Mouse (Mus musculus): ENCODE data around the gene Wnk2. TPM values are rescaled to one million over a fixed set of nuclear protein-coding genes. Genes with fewer than 3 reads are reported as not detected.

Wnk2 gene
- total RNA-seq, 4 experiments from 2014 or later = 90.3 to 125 (median 102) TPM

DNA sequence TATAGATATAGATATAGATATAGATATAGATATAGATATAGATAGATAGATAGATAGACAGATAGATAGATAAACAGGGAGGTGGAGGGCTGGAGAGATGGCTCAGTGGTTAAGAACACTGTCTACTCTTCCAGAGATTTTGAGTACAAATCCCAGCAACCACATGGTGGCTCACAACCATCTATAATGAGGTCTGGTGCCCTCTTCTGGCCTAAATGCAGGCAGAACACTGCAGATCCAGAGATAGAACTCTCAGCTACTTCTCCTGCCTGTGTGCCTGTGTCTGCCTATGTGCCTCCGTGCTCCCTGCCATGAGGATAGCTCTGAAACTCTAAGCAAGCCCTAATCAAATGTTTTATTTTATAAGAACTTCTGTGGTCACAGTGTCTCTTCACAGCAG is 100.4 kb downstream of the Wnk2 start:
- DNase-seq (ENCODE audit: low spot score in 2 of 2) = no peak

DNA sequence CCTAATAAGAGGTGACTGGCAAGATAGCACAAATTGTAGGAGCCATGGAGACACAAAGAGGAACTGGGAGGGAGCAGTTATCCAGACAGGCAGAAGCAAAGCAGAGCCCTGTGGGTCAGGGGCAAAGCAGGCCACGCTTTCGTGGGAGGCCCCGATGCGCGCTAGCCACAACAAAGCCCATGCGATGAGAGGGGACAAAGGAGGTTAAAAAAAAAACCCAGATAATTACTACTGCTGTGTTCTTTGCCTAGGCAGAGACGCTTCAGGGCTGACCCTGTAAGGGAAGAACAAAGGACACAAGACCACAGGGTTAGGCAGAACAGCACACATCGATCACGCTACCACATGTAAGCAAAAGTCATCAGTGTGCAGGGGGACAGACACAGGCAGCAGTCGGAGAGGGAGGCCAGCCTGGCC is 103.7 kb downstream of the Wnk2 start:
- no peak for DNase-seq (ENCODE audit: low spot score in 2 of 2)

- DNase-seq (ENCODE audit: low spot score in 2 of 2) = no peak
These were observed 105.4 kb downstream of the Wnk2 start for GRCm38 (mm10) chr13:49042371-49042770.

DNA sequence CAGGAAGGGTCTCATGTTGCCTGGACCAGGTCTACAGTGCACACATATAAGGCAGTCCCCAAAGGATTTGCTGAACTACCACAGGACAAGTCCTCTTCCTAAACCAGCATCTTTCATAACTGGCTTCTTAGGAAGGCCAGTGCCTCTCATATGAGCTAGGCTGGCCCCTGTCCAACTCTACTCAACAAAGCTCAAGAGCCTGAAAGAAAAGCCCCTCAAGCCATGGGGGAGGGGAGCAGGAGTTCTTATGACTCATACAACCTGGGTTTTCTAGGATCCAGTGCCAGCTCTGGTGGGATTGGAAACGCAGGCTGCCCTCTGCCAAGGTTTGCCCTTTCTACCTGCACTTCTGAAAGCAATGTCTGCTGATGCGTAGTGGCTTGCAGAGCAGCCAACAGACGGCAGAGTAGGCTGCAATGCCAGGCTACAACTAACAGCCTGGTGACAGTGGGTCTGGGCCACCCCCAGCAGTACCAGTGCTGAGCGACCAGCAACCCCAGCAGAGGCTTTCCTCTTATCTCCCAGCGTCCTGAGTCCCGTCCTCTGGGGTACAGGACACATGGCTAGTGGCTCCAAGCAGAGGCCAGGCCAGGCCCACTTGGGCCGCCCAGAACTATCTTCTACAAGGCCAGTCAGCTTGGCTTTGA is 110.8 kb downstream of the Wnk2 start:
- peak in 1 of 2 experiments; percentile 18 for DNase-seq (ENCODE audit: low spot score in 2 of 2)

- DNase-seq (ENCODE audit: low spot score in 2 of 2) = no peak
These were observed 111.4 kb downstream of the Wnk2 start for GRCm38 (mm10) chr13:49036436-49036835.

DNA sequence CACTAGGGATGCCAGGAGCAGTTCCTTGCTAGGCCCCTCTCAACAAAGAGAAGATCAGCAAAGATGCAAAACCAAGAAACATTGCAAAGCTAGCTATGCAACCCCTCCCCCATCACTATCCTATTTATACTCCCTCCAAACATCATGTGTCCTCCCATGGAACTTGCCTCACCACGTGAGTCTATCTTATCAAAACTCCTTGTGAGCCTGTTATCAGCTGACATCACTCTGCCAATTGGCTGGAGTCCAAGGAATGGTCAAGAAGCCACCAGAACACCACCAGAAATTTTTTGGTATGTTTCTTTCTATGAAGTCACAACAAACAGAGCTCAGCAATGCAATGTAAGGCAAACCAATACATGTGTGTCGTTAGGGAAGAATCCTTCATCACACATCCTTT is 116.8 kb downstream of the Wnk2 start:
- no peak for DNase-seq (ENCODE audit: low spot score in 2 of 2)

DNA sequence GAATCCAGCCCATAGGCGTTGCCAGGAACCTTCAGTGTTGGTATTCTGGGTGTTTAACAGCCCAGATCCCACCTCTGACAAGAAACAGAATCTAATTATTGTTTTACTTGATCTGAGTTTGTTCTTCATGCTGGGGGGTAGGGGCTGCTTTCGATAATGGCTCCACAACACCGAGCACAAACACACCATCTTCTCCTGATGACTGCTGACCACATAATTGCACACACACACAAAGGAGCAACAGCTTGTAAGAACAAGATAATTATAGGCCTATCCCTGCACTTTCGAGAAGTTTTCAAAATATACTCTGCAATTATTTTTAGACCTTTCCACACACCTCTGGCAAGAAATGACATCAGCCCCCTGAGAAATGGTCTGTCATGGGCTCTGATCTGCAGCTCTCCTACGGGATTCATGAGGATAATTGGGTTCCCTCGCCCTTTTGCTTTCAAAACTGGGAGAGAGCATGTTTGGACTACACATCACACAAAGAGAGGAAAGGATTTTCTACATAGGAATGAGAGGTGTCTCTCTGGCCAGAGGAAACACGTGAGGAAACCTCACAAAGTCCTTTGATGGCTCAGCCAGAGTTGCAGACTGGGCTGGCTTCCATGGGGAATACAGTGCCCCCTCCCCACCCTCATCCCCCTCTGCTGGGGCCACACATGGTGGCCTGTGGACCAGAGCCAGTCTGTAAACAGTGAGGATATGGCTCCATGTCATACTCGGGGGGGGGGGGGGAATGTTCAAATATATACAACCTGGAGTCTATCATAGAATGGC is 118.9 kb downstream of the Wnk2 start:
- no peak for DNase-seq (ENCODE audit: low spot score in 2 of 2)

- DNase-seq (ENCODE audit: low spot score in 2 of 2) = no peak
These were observed 120.8 kb downstream of the Wnk2 start for GRCm38 (mm10) chr13:49027057-49027456.

- DNase-seq (ENCODE audit: low spot score in 2 of 2) = no peak
These were observed 122.3 kb downstream of the Wnk2 start for GRCm38 (mm10) chr13:49025521-49025920.

DNA sequence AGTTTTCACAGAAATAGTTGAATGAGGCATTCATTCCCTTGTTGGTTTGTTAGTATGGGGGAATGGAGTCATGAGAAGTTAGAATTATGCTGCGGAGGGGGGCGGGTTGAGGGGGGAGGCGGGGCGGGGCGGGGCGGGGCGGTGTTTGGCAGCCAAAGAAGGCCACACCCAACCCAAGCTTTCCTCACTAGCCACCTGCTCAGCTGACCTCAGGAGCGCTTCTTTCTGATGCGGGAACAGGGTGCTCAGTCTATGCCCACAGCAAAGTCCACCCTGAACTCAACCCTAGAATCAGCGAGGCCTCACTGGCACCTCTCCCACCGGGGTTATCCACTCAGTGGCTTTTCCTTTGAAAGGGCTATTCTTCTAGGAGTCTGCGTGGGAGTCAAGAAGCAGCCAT is 123.1 kb downstream of the Wnk2 start:
- no peak for DNase-seq (ENCODE audit: low spot score in 2 of 2)

- DNase-seq (ENCODE audit: low spot score in 2 of 2) = no peak
These were observed 126.1 kb downstream of the Wnk2 start for GRCm38 (mm10) chr13:49021693-49022092.

- DNase-seq (ENCODE audit: low spot score in 2 of 2) = no peak
These were observed 127.7 kb downstream of the Wnk2 start for GRCm38 (mm10) chr13:49020152-49020551.

DNA sequence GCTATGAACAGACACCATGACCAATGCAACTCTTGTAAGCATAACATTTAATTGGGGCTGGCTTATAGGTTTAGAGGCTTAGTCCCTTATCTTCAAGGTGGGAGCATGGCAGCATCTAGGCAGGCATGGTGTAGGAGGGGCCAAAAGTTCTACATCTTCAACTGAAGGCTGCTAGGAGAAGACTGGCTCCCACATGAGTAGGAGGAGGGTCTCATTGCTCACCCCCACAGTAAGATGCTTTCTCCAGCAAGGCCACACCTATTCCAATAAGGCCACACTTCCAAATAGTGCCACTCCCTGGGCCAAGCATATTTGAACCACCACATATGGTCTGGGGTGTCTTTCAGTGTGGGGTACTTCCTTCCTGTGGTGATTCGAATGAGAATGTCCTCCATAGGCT is 130.4 kb downstream of the Wnk2 start:
- no peak for DNase-seq (ENCODE audit: low spot score in 2 of 2)

- peak; percentile 91 to 95 for DNase-seq (ENCODE audit: low spot score in 2 of 2)
These were observed 131.5 kb downstream of the Wnk2 start for GRCm38 (mm10) chr13:49016311-49016761.

DNA sequence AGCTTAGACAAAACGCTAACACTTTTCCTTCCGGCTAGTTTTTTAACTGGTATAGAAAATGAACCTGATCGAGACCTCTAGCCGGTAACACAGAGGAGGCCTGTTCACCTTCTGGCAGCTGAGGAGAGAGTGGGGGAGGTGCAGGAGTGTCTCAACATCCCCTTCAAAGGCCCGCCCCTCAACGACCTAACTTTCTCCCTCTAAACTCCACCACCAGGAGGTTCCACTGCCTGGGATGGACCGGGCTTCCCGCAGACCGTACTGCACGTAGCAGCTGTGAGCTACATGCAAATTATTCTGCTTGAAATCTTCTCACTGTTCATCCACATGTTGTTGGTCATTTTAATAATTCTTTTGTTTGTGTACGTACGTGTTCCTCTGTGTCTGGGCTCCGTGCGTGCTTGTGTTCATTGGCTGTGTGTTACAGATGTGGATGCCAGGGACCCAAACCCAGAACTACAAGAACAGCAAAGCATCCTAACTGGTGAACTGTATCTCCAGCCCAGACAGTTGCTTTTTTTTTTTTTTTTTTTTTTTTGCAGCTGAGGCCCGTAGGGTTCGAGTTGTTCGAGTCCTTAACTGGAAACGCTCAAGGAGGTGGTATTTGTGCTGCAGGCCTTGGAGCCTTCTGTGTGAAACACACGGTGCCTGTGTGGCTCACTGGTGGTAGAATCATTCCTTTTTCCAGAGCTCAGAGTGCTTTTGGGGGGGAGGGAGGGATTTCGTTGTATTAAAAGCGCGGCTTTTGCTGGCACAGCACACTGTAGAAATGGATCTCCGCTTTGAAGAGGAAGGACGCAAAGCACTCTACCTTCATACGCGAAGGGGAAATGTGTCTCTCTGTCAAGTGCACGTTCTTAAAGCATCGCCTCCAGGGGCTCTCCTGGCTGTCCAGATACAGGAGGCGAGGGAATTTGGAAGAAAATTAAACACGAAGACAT is 132.2 kb downstream of the Wnk2 start:
- no peak for DNase-seq (ENCODE audit: low spot score in 2 of 2)

- no peak for DNase-seq (ENCODE audit: low spot score in 2 of 2)
These were observed 134.5 kb downstream of the Wnk2 start for GRCm38 (mm10) chr13:49013206-49013794.

GRCm38 (mm10) chr13:49001691-49002090 is 146.1 kb downstream of the Wnk2 start:
- DNase-seq (ENCODE audit: low spot score in 2 of 2) = no peak

DNA sequence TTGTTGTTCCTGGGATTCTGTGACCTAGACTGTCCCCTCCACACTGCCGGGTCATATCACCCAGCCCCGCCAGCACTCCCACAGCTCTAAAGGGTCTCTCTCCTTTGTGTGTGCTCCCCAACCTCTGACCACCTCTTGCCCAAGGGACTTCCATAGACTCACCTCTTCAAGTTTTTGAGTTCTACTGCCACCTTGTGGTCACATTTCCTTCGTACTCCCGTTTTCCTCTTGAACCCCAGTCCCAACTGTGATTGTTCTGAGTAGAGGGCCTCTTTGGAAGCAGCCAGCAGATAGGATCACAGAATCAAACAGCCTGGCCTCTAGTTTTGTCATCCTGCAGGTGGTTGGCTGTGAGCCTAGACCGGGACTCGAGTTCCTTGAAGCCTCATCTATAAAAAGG is 149.2 kb downstream of the Wnk2 start:
- peak; percentile 42 to 69 for DNase-seq (ENCODE audit: low spot score in 2 of 2)

- DNase-seq (ENCODE audit: low spot score in 2 of 2) = no peak
These were observed 151.1 kb downstream of the Wnk2 start for GRCm38 (mm10) chr13:48996731-48997130.

DNA sequence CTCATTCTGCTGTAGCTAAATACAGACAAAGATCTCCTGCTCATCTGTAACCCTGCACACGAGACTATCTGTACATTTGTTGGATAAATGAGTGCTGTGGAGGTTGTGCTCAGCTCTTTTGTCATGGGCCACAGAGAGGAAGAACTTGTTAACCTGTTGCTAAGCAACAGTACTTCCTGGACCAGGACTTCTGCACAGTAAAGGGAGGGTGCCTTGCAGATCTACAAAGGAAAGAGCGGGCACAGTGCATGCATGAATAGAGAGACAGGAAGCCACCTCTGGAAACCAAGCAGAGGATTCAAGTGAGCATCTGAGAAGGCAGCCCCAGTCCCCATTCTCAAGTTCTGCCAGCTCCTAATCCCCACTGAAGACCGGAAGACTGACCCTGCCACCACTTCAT is 152.9 kb downstream of the Wnk2 start:
- no peak for DNase-seq (ENCODE audit: low spot score in 2 of 2)

DNA sequence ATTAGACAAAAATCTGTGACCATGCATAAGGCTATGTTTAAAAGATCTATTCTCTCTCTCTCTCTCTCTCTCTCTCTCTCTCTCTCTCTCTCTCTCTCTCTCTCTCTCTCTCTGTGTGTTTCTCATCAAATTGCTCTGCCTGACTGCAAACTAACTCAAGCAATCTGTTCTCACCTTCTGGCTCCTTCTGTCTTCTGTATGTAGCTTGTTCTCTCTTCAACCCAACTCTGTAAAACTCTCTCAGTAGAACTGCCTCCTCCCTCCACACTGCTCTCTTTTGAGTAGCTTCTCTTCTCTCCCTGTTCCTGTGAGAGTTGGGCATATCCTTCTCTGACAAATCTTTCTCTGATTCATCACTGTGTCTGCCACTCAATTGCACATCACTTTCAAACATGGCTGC is 154.9 kb downstream of the Wnk2 start:
- no peak for DNase-seq (ENCODE audit: low spot score in 2 of 2)
